Mouse (Mus musculus) megakaryocyte, embryonic 14.5 days (primary cell): ENCODE data around the gene Ppt2.

ENCODE experiments used
- FLI1 ChIP-seq: IDR thresholded peaks from 2 replicates; pipeline ENCODE4 v1.6.1; 2012; ENCODE audit warnings: low read length, inconsistent platforms, mixed read lengths
- GATA1 ChIP-seq: IDR thresholded peaks from 3 replicates; pipeline ENCODE4 v1.6.1; 2012; ENCODE audit warnings: mixed read lengths, low read length, inconsistent platforms, borderline replicate concordance

GRCm38 (mm10) chr17:34655581-34655991 is 27.3 kb upstream of the Ppt2 start:
- TF ChIP-seq GATA1 (no peak), FLI1 (no peak)
